Mouse (Mus musculus): ENCODE measurements around the gene Tmem220.

Gene Tmem220

DNA sequence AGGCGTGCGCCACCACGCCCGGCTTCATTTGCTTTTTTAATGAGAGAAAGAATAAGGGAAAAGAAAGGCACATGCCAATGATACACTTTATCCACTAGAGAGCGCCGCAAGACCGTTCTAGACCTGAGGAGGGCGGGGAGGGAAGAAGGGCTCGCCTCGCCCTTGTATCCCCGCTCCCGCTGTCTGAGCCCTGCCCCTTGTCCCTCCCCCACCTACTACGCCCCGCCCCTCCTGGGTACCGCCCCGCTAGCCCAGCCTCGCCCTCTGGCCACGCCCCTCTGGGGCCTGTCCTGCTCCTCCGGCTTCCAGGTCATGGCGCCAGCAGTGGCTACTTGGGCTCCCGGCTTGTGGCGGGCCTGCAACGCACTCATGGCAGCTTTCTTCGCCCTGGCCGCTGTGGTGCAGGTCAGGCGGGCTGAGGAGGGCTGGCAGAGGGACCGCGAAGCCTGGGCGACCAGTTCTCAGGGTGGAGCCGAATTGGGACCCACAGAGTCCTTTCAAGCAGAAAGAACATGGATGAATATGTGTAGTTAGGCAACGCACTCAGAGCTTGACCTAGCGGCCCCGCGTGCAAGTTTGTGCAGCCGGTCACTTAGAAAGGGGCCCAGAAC is at the start of gene Tmem220:
TSS of gene Tmem220 (plus strand) at position 288 of the 611 bp plus-strand sequence.
- DNase-seq (ENCODE audit: low spot score), result peak; percentile 78

DNA sequence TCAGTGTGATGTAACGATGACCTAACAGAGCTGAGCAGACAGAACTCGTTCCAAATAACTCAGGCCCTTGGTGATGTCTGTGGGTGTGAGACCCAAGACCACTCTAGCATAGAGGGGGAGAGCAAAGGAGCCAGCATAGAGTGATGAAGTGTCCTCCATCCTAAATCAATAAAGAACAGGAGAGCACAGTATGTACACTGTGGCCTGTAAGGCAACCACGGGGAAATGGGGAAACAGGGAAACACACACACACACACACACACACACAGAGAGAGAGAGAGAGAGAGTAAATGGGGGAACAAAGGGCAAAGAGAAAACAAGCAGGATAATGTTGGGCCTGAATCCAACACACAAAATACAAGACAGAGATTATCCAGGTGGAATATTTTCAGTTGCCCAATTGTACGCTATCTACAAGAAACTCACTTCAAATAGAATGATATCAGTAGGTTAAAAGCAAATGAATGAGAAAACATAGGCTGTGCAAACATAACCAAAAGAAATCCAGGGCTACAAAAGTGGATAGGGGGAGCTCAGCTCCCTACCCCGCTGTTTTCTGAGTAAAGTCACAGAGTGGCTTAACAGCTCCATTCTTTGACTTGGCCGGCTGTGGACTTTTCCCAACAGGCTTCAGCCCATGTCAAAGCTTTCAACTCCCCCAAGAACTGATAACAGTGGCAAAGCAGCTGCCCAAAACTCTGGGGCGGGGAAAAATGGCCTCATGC is 49.2 kb upstream of the Tmem220 start:
- no peak for DNase-seq (ENCODE audit: low spot score)

DNA sequence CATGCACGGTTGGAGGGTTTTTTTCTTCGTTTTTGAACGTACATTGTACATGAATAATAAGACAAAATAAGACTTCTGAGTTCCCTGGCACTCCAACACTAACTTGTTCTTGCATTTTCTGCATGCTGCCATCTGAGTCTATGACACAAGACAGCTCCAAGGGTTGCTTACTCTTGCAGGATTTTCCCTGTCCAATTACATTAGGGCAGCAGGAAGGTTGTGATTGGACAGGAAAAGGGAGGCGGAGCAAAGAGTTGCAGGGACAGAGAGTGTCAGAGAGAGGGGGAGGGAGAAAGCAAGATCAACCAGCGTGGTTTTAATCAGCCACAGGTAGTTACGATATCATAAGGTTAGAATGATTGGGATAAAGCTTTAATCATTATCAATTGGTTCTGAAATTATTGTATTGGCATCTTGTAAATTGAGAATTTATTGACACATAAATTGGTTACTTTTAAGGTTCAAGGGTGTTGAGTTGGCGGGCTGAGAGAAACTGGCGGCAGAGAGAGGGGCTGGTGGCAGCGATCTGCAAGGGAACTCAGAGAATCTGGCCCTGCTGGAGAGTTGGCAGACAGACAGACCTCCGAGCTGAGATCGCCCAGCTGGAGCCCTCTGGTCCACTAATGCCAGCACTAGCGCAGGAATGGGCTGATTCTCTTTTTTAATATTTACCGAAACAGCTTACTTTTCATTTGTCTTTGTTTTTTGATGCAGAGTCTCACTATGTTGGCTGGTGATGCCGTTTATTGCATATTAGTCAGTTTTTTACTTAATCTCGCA is 43.4 kb upstream of the Tmem220 start:
- no peak for DNase-seq (ENCODE audit: low spot score)

DNA sequence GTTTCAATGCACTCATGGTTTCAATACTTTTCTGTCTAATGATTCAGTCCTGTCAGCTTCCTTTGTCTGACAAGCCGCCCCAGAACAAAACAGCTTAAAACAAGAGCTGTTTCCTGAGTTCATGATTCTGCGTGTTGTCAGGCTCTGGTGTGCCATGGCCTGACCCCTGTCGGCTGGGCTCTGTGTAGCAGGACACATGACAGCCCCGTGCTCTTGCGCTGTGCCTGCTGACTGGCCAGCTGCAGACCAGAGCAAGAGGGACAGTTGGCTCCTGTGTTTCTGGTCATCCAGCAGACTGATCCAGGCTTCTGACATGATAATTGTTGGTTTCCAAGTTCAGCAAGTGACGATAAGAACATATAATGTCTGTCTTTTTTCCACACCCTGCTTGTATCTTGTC is 42.2 kb upstream of the Tmem220 start:
- no peak for DNase-seq (ENCODE audit: low spot score)

DNA sequence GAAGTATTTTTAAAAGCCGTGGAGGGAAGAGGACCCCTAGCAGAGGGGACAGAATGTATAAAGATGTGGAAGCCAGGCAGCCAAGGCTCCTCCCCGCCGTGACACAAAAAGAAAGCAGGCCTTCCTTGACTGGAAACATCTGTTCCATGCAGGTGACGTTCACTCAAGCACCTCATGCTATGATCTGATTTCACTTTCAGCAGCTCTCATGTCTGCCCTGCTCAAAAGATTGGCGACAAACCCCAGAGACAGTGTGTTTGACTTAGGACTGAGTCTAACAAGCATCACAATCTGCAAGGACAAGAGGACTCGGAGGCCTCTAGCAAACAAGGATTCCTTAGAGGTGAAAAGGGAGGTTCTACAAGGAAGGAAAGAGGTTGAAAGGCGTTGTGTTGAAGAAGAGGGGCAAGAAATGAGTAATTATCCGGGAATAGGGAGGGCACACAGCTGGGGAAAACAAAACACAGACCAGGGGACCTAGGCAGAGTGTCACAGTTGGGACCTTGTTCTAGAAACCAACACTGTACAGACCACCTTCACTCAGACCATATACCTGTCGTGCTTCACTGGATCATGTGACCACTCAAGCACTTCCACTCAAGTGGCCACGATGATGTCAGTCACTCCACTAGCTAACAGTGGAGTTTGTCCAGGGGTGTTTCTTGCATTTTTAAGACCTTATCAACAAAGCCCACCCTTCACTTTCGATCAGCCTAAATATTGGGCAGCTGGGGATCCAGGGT is 41.4 kb upstream of the Tmem220 start:
- DNase-seq (ENCODE audit: low spot score), result no peak

DNA sequence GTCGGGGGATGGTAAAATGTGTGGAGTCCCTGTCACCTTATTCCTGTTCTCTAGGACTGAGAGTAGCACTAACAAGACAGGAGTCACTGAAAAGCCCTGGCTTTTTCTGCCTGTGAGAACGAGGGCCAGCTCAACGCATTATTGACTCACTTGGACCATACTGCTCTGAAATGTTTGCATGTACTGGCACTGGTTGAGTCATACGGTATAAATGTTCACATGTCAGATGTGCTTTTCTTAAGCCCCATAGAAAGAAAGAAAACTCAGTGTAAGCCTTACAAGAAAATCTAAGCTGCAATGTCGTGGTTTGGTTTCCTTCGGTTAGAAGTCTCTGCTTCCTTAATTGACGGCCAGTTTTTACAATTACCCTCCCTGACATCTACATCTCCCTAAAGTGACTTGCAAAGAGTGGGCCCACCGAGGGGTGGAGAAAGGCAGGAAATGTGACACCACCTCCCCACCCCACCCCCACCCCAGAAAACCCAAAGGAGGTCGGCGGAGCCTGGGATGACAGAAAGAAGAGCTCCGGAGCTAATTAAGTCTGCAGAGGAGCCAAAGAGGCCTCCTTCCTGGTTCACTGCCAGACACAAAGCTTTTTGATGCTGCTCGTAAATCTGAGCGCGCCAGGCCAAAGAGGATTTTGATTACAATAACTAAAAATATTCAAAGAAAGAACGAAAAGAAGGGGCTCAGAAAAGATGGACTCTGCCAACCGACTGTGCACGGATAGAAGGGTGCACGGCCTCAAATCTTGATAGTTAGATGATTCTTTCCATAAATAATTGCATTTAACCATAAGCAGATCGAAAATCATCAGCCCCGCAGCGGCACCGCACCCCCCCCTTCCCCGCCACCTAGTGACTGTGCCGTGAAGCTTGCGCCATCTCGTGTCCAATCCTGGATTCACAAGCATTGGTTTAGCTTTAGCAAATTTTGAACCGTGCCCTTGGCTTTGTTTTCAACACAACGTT is 40.5 kb upstream of the Tmem220 start:
- peak; percentile 27 for DNase-seq (ENCODE audit: low spot score)

DNA sequence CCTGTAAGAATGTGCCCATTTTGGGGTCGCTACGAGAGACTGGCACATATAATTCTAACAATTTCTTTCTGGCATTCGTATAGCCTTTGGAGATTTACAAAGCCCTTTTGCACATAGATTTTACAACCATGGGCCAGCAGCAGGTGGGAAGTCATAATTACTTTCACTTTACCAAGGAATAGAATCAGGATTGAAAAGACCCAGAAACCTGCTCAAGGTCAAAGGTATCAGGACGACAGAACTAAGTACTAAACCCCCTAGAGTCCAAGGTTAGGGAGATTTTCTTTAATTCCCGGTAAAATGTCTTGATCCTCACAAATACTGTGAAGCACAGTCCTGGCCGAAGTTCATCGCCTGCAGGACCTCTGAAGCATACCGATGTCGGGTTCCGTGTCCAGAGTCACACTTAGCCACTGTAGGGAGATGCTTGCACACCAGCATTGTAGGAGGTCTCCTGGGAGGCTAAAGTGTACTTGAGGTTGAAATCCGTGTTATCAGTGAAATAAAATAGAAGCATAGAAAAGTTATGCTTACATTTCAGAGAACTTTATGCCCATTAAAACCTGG is 39.7 kb upstream of the Tmem220 start:
- DNase-seq (ENCODE audit: low spot score), result no peak

DNA sequence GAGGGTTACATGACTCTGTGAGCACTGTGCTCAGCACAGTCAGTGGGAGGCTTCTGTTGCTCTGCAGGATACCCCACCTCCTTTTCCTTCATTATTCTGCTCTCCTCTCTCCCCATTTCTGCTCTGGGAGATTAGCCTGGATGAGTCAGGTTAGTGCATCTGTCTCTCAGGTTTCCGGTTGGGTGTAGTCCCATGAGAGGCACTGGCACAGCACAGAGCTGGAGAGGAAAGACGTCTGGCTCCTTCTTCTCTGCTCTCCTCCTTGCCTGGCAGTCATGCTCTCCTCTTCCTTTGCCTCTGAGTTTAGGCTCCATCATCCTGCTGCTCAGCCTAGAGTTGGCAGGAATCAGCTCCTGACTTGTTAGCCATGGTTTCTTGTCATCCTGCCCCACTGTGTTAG is 32.8 kb upstream of the Tmem220 start:
- DNase-seq (ENCODE audit: low spot score), result no peak

DNA sequence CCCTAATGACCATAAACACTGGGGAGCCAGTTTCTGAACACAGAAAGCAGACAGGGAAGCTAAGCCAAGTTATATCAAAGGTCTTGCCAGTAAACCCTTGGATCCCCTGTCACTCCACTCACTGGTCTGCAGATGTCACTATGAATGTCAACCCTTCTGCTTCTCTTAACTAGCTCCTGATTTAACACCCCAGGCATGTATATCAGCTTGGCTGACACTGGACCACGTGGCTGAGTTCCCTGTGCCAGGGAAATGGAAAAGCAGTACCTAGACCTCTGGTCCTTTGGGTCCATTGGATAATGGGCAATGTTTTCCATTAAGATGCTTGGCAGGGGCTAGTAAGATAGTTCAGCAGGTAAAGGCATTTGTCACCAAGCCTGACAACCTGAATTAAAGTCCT is 31.3 kb upstream of the Tmem220 start:
- no peak for DNase-seq (ENCODE audit: low spot score)

DNA sequence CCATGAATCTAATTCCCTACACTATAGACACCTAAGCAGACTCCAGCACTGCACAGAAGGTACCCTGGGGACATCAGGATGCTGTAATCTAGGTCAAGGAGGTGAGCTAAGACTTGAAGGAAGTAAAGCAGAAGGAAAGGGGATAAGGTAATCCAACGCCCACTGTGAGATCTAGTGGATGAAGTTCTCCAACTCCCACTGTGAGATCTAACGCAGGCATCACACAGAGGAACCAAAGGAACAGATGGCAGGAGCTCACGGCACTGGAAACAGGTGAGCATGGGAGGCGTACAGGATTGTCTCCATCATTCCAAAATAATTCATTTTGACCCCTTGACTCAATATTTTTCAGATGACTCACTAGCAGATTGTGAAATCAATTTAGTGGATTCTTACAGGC is 28.5 kb upstream of the Tmem220 start:
- DNase-seq (ENCODE audit: low spot score), result no peak

DNA sequence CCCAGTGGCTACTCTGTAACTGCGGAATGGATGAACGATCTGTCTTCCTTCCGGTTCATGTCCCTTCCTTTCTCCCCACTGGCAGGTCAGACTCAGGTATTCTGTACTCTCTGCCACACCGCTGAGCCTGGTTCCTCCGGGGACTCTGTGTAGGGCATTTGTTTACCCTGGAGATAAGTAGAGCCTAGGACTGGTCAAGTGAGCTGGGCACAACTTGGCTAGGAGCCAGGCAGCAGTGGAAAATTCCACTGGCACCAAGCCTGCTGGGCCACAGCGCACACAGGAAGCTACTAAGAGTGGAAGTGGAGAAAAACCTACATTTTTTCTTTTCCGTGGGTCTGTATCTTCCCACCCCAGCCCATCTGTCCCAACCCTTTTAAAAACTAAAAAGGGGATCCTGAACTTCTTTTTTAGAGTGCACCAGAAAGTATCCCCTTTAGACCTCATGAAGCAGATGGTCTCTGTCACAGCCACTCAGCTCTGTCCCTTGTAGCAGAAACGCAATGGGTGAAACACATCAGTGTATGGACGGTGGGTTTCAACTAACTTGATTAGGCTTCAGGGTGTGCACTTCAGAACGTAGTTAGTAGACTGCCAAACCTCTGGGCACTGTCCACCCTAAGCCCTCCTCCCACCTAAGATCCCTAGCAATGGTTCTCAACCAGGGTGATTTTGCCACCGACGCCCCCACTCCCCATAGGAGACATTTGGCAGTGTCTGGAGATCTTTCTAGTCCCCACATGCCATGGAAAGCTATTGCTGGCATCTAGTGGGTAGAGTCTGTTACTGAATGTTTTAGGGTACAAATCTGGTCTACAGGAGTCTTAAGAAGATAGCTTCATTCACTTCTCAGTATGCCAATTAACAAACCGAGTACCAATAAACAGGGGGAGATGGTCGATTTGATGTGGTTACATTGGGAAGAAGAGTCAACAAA is 26.2 kb upstream of the Tmem220 start:
- peak; percentile 47 for DNase-seq (ENCODE audit: low spot score)

DNA sequence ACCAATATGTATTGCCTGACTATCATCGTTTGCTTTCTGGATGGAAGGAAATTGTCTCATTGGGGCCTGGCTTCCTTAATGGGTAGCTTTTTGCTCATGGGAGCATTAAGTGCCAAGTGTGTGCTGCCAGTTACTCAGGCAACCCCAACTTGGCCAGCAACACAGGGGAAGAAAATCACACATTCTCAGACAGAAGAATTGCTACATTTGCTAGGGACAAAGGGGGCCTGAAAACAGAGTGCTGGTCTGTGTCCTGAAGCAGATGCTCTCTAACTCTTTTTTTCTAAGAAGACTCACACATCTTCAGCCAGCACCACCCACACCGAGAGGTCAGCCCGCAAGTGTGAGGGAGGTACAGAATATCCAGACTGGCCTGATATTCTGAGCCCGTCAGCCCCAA is 24.3 kb upstream of the Tmem220 start:
- DNase-seq (ENCODE audit: low spot score), result no peak

DNA sequence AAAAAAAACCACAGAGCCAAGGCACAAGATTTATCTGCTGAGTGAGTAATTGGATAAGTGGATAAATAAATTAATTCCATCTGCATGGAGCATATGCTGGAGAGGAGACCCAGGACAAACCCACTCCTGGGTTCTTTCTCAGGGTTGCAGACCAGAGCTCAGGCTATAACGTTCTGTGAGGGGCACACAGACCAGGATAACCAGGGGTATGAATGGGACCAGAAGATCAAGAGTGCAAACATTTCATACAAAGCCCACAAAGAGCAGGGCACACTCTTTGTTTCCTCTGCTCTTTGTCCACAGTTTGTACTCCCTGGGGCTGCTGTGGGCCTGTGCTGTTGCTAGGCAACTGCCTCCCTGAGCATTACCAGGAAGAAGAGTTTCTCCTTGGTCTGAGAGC is 23.2 kb upstream of the Tmem220 start:
- DNase-seq (ENCODE audit: low spot score), result no peak

DNA sequence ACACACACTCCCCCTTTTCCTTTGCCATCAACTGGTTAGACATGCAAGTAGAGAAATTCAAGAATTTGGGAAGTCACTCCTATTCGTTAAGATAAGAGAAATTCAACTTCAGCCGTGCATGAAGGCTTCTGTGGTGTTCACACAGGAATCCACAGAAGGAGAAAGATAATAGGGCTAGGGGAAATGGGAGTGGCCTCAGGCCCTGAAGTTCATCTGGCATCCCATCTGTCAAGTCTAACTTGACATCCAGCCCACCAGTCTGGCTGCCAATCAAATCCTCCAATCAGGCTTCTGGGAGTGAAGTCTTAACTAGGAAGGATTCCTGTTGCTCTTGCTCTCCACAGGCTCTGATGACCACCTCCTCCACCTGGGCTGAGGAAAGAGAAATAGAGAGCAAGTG is 22.0 kb upstream of the Tmem220 start:
- DNase-seq (ENCODE audit: low spot score), result no peak

DNA sequence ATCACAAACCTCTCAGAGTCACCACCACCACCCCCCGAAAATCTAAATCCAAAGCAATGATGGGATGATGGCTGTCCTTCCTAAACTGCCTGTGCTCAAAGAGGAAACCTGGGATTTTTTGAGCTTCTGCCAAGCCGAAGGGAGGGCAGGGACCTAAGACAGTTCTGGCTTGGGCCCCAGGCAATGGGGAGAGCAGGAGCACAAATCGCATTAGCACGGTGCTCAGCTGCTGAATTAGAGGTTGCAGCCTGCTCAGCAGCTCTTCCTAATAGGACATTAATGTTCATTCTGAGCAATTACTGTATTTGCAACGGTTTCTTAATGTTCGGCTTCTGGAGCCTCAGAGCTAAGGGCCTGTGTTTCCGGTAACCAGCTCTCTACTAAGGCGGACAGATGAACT is 17.0 kb upstream of the Tmem220 start:
- DNase-seq (ENCODE audit: low spot score), result no peak

DNA sequence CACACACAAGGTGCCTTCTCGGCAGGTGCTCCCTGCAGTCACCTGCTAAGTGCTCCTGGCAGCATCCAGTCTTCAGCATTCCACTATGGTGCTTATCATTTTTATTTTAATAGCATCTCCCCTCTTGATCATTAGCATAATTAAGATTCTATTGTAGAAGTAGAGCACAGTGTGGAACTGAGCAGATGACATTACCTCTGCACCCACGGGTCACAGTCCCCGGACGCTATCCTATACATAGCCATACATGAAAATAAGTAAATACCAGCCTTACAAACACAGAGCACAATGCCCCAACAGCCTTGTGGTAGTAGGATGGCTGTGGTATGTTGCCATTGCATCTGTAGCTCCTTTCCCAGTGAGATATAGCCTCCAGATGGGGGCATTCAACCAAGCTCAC is 16.4 kb upstream of the Tmem220 start:
- DNase-seq (ENCODE audit: low spot score), result no peak

DNA sequence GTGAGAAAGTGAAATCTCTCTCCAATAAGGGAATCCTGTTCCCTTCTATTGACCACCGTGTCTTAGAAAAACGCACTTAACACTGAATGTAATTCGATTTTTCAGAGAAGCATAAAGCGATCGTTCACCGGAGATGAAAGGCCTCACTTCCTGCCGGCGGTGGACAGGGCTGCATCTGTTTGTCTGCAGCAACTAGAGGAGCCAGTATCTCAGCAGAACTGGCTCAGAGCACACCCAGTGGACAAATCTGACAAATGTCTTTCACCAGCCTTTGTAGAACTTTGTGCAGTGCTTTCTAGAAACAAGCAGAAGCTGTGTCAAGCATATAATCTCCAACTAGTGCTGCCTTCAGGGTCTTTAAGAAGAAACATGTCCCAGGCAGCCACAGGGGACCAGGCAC is 14.5 kb upstream of the Tmem220 start:
- no peak for DNase-seq (ENCODE audit: low spot score)

DNA sequence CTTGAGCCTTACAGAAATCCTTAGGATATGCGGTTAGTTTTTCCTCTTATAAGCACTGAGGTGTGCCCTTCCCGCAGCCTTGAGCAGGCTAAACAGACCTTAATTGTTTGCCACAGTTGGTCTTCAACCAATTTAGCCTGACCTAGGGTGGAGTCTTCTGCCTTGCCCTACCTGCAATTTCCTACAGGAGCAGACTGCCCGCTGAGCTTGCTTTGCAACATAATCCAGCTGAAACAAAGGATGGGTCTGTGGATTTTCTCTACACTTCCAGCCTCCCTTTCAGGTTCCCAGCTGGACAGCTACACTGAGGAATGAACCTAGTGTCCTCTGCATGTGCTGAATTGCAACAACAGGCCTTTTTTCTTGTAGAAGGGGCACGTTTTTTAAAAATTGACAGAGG is 13.3 kb upstream of the Tmem220 start:
- DNase-seq (ENCODE audit: low spot score), result no peak

DNA sequence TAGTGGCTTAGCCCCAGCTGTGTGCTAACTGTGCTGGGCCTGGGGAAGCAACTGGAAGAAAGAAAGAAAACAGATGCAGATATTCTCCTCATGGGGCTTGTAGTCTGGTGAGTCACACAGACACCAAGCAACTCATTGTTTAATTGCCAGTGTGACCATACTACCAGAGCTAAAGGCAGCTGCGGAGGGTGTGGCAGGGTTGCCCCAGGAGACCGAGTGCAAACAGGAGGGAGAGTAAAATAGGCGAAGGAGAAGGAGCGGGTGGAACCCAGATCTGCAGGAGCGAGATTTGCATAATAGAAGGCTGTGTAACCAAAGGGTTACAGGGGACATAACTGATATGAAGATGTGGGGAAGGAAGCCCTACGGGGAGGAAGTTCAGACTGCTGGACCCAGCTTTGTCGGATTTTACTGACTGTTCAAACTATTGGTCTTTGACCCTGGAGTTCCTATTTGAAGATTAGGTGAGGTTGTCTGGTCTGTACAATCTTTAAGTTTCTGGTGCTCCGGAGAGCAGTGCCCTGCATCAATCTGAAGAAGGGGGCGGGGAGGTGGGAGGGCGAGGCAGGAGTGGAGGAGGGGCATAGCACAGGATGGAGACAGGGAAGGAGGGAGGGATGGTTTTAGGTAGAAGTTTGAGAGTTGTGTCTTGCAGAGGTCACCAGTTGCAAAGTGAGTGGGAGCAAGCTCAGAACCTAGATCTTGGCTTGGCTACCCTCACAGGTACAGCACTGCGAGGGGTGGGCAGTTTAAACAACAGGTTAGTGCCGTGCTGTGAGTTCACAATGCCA is 7.0 kb upstream of the Tmem220 start:
- DNase-seq (ENCODE audit: low spot score), result no peak
